Mouse (Mus musculus) lung, postnatal 25 days (tissue): ENCODE data around the gene Nol10.

Experiments used
- DNase-seq: peaks from one replicate; pipeline ENCODE4 v3.0.0; 2022; ENCODE audit warnings: low spot score

The Nol10 gene

DNA sequence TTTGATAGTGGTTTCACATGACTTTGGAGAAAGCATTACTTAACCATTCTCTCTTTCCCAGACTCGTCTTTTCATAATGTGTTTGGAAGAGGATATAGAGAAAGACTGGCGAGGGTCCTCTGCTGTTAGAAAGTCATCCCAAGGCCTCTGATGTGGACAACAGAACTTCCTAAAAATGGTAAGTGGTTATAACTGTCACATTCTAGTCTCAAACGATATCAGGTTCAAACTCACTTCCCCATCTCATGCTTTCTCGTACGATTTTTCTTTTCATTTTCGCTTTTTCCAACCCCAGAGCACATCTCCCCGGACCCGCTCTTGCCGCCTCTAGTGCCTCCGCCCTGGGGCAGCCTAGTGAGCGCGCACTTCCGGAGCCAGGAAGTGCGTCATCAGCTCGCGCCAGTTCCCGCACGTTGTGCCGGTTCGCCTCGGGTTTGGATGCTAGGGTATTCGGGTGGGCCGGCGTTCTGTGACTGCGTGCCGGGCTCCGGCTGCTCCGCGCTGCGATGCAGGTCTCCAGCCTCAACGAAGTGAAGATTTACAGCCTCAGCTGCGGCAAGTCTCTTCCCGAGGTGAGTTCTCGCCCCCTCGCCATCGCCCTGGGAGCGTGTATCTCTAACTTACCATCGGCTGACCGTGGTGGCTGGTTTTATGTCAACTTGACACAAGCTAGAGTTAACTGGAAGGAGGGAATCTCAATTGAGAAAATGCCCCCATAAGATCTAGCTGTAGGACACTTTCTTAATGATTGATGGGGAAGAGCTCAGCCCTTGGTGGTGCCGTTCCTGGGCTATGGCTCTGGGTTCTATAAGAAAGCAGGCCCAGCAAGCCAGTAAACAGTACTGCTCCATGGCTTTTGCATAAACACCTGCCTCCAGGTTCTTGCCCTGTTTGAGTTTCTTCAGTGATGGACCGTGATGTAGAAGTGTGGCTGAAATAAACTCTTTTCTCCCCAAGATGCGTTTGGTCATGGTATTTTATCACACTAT is at the start of gene Nol10:
Gene Nol10 (plus strand): TSS at position 411 of the 989 bp plus-strand sequence.
- peak; percentile 91 for DNase-seq

DNA sequence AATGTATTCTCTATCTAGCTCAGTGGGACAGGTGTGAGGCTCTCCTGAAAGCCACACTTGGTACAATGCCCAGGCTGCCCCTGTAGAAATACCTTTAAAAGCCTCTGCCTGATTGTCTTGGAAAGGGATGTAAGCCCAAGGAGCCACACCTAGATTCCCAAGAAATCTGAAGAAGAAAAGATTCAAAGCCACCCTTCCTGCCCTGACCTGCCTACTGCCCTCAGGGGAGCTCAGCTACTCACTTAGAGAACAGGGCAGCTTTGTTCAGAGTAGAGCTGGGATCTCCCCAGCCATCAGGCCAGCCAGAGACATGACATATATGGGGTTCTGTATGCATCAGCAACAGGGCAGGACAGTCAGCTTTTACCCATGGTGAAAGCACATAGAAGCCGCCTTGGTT is 48.4 kb upstream of the Nol10 start:
- no peak for DNase-seq

DNA sequence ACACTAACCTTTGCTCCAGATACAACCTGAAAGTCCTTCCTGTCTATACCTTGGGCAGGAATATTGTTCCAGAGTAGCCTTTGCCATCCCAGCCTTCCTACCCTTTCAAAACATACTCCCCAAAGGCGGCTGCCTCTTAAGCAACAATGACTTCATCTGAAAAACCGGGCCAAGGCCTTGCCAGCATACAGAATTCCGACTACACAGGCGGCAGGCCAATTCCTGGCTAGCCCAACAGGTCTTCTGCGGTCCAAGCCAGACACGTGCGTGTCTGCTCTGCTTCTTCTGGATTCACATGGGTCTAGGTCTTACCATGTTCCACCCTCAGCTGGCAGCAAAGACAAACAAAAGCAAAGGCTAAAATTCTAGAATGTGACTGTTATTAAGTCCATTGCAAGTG is 42.8 kb upstream of the Nol10 start:
- peak; percentile 61 for DNase-seq

DNA sequence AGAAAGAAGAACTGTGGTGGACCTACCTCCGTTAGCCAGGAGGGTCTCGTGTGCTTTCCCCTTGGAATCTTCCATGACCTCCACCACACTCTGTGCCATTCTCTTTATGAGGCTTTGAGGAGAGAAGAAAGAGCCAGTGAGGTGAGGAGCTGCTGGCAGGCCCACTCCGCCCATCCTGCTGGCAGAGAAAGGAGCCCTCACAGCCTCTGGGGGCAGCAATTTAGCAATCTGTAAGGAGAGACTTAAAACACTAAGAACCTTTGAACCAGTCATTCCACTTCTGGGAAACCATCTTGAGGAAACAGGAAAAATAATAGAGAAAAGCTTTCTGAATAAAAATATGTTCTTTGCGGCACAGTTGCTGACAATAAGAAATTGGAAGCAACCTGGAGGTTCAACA is 40.0 kb upstream of the Nol10 start:
- no peak for DNase-seq

DNA sequence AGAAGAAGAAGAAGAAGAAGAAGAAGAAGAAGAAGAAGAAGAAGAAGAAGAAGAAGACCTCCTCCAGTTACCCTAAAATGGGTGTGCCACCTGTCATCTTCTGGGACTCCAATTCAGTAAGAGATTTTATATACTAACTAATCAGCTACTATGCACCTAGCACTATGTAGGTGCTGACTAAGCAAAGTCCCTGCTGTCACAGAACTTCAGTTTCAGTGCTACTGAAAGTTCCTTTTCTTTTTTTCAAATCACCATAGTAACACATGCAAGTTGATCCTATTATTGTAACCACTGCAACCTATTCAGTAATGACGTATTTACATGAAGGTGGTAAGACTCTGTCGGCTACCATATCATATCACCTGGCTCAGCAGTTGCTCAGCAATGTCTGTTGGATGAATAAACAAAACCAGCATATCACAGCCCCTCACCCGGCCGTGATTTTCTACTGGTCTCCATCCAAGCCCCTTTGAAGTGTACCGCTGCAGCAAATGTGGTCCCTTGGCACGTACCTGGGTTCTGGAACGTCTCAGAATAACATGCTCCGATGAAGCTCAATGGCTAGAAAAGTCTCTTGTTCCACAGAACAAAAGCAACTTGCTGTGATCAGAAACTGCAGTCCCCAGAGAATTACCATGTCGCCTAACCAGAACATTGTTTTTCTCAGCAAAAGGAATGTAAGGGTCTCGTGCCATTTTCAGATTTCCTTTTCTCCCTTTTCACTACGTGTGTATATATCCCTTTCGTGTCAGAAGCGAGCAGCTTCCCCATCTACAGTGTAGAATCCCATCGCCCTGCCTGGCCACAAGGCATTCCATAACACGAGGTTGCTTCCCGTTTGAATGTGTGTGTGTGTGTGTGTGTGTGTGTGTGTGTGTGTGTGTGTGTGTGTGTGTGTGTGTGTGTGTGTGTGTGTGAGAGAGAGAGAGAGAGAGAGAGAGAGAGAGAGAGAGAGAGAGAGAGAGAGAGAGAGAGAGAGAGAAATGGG is 37.1 kb upstream of the Nol10 start:
- DNase-seq = no peak

DNA sequence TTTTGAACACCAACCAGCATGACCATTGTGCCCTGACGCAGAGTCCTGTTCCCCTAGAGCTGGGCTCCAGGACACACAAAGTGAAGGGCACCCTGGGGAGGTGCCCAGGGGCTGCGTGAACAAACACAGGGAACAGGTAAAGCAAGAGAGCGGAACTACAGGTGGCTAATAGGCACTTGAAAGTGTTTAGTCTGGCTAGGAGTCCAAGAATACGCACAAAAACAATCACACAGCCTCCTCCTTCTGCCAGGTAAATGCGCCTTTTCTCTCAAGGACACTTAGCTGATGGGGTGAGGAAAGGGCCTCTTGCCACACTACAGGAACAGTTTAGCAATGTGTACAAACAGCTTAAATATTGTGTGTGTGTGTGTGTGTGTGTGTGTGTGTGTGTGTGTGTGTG is 32.2 kb upstream of the Nol10 start:
- peak; percentile 89 for DNase-seq

DNA sequence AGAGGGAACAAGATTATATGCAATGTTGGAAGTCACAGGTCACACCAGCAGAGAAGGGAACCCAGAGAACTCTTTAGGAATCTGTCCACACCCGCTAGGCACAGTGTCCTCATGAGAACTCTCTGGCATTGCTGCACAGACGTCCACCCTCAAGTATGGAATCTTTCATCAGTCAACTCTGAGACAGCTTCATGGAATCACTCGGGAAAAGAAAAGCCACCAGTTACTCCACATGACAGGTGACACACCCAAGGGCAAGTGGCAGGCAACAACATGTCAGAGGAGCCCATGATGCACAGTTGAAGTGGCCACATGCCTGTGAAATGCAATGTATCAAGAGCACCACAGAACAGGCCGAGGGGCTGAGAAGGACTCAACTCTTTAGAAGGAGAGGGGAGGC is 30.3 kb upstream of the Nol10 start:
- peak; percentile 28 for DNase-seq

DNA sequence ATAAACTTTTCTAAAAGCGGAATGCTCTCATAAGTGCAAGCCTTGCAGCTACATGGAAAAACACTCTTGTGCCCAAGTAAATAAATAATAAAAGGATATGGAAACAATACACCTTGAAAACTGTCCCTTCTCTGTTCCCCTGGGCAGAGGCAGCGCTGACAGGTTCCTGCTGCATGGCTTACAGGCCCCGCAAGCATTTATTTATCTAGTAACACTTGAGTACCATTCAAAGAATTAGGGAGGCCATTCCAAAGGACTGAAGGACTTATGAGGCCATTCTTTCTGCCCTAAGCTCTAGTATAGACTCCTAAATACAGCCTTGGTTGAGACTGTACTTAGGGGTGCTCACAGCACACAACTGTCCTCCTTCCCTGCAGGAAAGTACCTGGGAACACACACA is 29.8 kb upstream of the Nol10 start:
- DNase-seq = peak; percentile 53

DNA sequence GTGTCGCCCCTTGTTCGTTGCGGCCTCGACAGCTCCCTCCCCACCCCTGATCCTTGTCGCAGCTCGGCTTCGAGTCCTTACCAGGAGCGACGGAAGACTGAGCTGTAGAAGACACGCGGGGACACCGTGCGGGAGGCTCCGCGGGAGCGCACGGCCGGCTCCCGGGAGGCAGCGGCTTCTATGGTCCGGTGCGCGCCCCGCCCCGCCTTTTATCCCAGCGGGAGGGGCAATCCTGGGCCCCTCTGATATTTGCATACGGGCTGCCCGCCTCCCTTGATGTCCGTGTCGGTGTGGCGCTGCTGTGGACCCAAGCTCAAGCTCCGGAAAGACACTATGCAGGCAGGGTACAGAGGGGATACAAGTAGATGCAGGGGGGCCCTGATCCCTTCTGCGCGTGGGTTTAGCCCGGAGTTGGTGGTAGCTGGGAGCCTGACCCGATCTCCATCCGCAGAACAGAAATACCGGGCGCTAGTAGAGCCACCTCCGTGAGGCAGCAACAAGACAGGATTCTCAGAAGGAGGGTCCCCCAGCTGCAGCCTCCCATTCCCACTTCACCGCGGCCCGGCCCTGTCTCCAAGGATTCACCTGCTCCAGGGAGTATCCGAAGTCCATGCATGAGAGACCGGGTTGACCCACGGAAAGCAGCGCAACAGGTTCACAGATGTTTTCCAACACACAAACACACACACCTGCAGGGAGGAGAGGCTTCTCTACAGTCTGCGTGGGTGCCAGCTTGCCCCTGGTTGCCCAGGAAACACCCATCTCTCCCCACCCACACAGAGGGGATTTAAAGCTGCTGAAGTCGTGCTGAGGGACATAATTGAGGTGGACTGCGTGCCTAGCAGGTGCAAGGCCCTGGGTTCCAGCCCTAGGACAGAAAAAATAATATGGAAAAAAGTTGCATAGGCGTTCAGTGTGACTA is 23.4 kb upstream of the Nol10 start:
- DNase-seq = peak; percentile 73

DNA sequence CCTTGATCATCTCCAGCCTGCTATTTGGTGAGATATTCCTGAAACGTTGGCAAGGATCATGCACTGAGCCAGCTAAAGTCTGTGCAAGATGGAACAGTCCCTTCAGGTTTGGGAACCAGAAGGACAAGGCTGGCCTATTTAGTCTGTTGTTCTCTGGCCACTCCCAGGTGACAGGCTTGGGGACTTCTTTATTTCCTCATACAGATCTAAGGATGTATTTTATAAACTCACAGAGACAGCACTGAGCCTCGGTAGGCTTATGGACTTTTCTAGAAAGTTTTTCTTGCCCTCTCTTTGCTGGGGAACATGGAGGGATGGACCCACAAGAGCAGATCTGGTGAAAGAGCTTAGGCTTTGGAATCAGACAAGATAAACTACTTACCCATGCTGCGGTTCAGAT is 19.0 kb upstream of the Nol10 start, which contains the start of gene Atp6v1c2:
Gene Atp6v1c2 (minus strand): TSS at position 101 of the 400 bp plus-strand sequence.
- no peak for DNase-seq

DNA sequence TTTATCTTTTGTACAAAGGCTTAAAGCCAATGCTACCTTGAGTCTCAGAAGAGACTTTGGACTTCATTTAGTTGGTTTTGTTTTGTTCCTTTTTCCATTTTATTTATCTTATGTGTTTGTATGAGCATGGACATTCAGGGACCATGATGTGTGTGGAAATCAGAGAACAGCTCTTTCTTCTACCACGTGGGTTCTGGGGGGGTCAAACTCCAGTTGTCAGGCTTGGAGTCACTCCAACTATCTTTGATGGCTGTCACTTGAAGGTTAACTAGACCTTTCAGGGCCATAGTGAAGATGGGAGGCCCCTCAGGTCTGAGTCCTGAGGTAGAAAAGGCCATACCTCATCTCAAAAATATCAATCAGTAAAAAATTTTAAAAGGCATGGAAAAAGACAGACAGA is 14.8 kb upstream of the Nol10 start:
- DNase-seq = no peak

DNA sequence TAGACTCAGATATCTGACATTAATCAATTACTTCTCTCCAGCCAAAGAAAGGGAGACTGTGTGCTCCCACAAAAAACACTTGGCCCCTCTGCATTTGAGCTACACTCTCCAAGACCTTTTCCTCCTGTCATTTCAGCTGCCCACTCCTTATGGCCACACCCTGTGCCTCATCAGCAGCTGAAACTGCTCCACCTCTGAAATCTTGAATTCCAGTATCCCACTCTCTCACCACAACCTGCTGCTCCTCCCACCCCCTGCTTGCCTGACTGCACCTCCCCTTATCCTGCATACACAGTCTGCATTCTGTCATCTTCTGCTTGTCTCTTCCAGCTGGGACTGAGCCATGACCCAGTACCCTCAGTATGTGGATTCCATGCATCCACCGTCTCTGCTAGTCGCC is 9.9 kb upstream of the Nol10 start:
- DNase-seq = no peak

DNA sequence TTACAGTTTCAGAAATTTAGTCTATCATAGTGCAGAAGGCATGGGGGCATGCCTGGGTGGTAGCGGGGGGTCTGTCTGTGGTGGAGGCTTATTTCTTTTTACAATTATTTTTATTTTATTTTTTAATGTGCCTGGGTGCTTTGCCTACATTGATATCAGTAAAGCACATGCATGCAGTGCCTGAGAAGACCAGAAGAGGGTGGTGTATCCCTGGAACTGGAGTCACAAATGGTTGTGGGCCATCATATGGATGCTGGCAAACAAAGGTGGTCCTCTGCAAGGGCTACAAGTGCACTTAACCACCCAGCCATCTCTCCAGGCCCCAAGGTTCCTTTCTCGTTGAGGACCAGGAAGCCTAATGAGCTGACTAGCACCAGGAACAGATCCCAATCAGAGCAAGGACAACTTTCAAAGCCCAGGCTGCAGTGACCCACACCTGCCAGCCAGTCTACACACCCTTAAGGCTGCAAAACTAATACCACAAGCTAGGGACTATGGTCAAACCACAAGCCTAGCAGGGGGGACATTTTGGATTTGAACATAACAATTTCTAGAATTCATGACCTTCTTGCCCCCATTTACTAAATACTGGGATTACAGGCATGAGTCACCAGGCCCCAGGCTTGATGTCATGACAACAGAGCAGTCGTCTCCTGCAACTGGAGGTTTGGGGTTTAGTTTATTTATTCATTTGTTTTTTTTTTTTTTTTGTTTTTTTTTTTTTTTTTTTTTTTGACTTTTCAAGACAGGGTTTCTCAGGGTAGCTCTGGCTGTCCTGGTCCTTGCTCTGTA is 8.9 kb upstream of the Nol10 start:
- no peak for DNase-seq

DNA sequence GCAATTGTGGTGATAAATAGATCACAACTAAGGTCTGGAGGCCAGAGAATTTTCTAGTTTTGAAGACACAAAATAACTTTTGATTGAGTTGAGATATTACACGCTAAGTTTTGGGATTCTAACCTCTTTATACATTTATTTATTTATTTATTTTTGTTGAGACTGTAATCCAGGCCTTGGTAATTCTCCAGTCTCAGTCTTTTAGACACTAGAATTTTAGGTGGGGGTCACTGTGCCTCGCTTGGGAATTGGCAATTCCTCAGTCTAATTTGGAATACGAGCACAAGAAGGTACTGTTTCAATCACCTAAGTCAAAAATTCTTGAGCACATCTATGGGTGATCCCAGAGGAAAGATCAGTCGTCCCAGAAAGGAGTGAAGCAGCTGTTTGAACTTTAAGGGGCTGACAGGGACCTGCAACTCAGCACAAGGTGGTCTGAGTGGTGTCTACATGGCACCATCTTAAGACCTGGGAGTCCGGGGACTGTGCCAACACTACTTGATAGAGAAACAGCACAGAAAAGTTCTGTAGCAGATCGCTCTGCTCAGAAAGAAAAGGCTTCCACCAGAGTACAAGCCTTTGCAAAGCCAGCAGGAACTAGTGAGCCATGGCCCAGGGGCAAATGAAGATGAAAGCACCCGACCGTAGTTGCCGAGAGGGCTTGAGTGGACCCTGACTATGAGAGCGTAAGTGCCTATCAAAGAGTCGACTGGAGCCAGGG is 771 bp upstream of the Nol10 start:
- no peak for DNase-seq

DNA sequence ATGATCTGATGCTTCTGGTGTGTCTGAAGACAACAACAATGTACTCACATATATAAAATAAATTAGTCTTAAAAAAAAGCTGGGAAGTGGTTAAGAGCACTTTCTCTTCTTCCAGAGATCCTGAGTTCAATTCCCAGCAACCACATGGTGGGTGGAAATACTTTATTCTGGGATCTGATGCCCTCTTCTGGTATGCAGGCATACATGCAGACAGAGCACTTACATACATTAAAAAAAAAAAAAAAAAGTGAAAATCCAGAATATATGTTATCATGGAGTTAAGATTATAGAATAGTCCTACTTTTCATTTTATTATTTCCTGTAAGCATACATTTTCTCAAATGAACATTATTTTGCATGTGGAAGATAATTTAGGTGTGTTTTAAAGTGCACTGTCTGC is 1.8 kb downstream of the Nol10 start:
- DNase-seq = no peak

DNA sequence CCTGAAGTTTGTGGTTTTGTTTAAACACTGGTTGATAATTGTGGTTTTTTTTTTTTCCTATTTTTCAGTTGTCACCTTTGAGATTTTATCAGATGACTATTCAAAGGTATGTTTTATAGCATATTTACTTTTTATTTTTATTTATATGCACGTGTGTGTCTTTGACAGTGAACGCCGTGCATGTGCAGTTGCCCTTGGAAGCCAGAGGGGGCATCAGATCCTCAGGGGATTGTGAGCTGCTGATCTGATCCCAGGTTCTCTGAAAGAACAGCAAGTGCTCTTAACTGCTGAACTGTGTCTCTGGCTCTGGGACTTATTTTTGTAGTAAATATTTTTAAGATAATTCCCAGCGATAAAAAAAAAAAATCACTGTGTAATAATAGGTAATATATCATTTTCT is 8.6 kb downstream of the Nol10 start:
- no peak for DNase-seq

DNA sequence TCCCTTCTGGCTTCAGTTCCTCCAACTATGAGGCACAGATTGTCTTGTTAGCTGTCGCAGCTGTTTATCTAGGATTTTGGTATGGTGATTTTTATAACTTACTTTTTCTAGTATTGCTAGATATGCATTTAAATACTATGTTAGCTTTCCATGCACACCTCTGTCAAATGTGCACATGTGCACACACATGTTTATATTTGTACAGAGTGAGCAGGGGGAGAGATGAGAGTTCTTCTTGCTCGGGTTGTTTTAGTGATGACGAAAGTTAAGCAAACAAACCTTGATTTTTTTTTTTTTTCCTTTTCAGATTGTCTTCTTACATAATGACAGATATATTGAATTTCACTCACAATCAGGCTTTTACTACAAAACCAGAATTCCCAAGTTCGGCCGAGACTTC is 9.5 kb downstream of the Nol10 start:
- DNase-seq = no peak

DNA sequence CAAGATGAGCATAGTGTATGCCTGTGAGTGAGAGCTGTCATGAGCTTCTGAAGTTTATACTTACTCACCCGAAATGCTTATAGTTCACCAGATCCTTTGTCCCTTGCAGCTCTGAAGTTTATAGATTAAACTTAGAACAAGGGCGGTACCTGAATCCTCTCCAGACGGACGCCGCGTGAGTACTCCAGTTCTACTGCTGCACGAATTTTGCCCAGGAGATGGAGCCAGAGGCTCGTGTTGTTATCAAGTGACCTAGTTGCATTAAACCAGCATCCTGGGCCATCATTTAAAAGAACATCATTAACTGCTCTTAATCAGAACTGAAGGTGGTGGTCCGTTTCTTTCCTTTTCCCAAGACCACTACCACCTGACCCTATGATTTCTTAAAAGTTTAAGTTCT is 10.7 kb downstream of the Nol10 start:
- DNase-seq = no peak

DNA sequence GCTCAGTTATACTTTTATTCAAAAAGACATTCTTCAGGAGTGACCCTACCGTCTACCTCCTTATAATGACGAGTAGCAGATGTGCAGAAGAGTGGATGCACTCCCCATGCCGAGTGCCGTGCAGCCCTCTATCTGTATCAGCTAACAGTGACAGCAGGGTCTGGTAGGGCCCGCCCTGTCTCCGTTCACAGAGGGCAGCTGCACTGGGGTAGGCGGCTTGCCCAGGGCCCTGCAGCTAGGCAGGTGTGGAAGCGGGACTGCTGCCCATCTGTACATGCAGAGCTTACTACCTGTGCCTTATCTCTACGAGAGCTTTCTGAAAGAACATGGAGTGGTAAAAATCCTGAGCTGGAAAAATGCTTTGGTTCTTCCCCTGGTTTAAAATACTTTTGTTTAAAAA is 11.8 kb downstream of the Nol10 start:
- DNase-seq = no peak

DNA sequence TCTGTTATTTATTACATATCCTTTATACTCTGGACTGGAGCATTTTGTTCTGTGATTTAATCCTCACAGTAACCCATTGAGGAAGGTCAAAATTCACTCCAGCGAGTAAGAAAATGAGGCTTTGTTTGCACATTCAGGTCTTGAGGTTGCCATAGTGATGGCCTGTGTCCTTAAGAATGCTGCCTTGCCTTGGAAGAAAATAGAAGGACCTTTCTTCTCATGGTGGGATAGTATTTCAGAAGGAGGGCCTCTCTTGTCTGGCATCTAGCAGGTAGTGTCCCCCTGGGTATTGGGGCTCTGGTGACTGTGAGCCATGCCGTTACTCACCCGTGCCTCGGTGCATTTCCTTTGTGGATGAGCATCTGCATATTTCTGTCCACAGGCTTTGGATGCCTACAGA is 12.4 kb downstream of the Nol10 start:
- no peak for DNase-seq
